Mouse (Mus musculus): Measurements from ENCODE around the gene Dpy30.
A peak's percentile ranks its signal among the peaks of the same experiment; 100 is the strongest.
"Not testable (repeated sequence)": the region's sequence is repeated elsewhere in the genome, so short reads cannot be mapped to it uniquely, and the experiment has no call there.

Dpy30 gene

GRCm38 (mm10) chr17:74323844-74324243, at the start of gene Dpy30:
Gene Dpy30 (minus strand): TSS chr17:74323944.
- DNase-seq (ENCODE audit: low spot score in 2 of 2) = no peak

- no peak for DNase-seq (ENCODE audit: low spot score in 2 of 2)
Measured at GRCm38 (mm10) chr17:74363592-74363991, 39.8 kb upstream of the Dpy30 start.

GRCm38 (mm10) chr17:74341151-74341550, 17.4 kb upstream of the Dpy30 start:
- no peak for DNase-seq (ENCODE audit: low spot score in 2 of 2)

GRCm38 (mm10) chr17:74338937-74339804, 15.4 kb upstream of the Dpy30 start, which contains the start of gene Spast:
Gene Spast (plus strand): TSS chr17:74338987.
- DNase-seq (ENCODE audit: low spot score in 2 of 2) = peak; percentile 31 to 33

- peak; percentile 91 for DNase-seq (ENCODE audit: low spot score in 2 of 2)
Measured at GRCm38 (mm10) chr17:74338225-74338931, 14.6 kb upstream of the Dpy30 start.

- DNase-seq (ENCODE audit: low spot score in 2 of 2) = no peak
Measured at GRCm38 (mm10) chr17:74331049-74331676, 7.4 kb upstream of the Dpy30 start.

- not testable (repeated sequence) for DNase-seq (ENCODE audit: low spot score in 2 of 2)
Measured at GRCm38 (mm10) chr17:74328146-74328545, 4.4 kb upstream of the Dpy30 start.

- DNase-seq (ENCODE audit: low spot score in 2 of 2) = not testable (repeated sequence)
Measured at GRCm38 (mm10) chr17:74327195-74327594, 3.5 kb upstream of the Dpy30 start.

GRCm38 (mm10) chr17:74322400-74323054, 1.2 kb downstream of the Dpy30 start:
- DNase-seq (ENCODE audit: low spot score in 2 of 2) = no peak

- DNase-seq (ENCODE audit: low spot score in 2 of 2) = no peak
Measured at GRCm38 (mm10) chr17:74318721-74319120, 5.0 kb downstream of the Dpy30 start.

GRCm38 (mm10) chr17:74316309-74316863, 7.4 kb downstream of the Dpy30 start:
- DNase-seq (ENCODE audit: low spot score in 2 of 2) = peak; percentile 77 to 80

GRCm38 (mm10) chr17:74315445-74316308, 8.1 kb downstream of the Dpy30 start:
- DNase-seq (ENCODE audit: low spot score in 2 of 2) = peak in 1 of 2 experiments; percentile 4

- DNase-seq (ENCODE audit: low spot score in 2 of 2) = no peak
Measured at GRCm38 (mm10) chr17:74306021-74306420, 17.7 kb downstream of the Dpy30 start.

- DNase-seq (ENCODE audit: low spot score in 2 of 2) = no peak
Measured at GRCm38 (mm10) chr17:74305616-74306015, 18.1 kb downstream of the Dpy30 start.

GRCm38 (mm10) chr17:74304060-74304459, 19.7 kb downstream of the Dpy30 start:
- no peak for DNase-seq (ENCODE audit: low spot score in 2 of 2)

GRCm38 (mm10) chr17:74300089-74300488, 23.7 kb downstream of the Dpy30 start:
- no peak for DNase-seq (ENCODE audit: low spot score in 2 of 2)

- not testable (repeated sequence) for DNase-seq (ENCODE audit: low spot score in 2 of 2)
Measured at GRCm38 (mm10) chr17:74296991-74297390, 26.8 kb downstream of the Dpy30 start.

- DNase-seq (ENCODE audit: low spot score in 2 of 2) = no peak
Measured at GRCm38 (mm10) chr17:74296076-74296823, 27.5 kb downstream of the Dpy30 start.

Data from frontal cortex, postnatal 25 days (tissue).